Mouse (Mus musculus) CH12.LX (cell line): Measurements from ENCODE around the gene Arhgef12. TPM values are rescaled to one million over a fixed set of nuclear protein-coding genes. Genes with fewer than 3 reads are reported as not detected.

Experiments used
- DNase-seq: peaks from one replicate; pipeline ENCODE4 v3.0.0-alpha.2; 2013; ENCODE audit errors: extremely low read depth
- H3K27ac ChIP-seq: 2 replicates; pipeline ENCODE4 v1.5.1; 2012; ENCODE audit warnings: low read depth, mild to moderate bottlenecking, control low read depth, moderate library complexity; ENCODE audit not compliant: insufficient read depth
- H3K27me3 ChIP-seq: replicated peaks from 2 replicates; pipeline ENCODE3; 2012; ENCODE audit warnings: inconsistent platforms
- H3K36me3 ChIP-seq, 2 experiments: replicated peaks in 1 of 2; 2 replicates each; pipeline versions ENCODE3 to v1.6.1; 2012; ENCODE audit warnings: inconsistent platforms in 1 of 2, low read length in 1 of 2, mild to moderate bottlenecking in 1 of 2, mixed read lengths in 1 of 2, moderate library complexity in 1 of 2; ENCODE audit not compliant: control insufficient read depth in 1 of 2, insufficient read depth in 1 of 2
- H3K4me1 ChIP-seq, 2 experiments: 2 replicates each; pipeline ENCODE4 v1.6.1; 2012; ENCODE audit warnings: inconsistent platforms in 1 of 2, moderate library complexity in 1 of 2; ENCODE audit not compliant: insufficient read depth in 2 of 2, control insufficient read depth in 1 of 2
- H3K4me2 ChIP-seq: 2 replicates; pipeline ENCODE4 v1.6.1; 2012; ENCODE audit warnings: low read depth, mild to moderate bottlenecking, control low read depth; ENCODE audit not compliant: poor library complexity, insufficient read depth, severe bottlenecking
- H3K4me3 ChIP-seq, 3 experiments: fragments of 150-350 bp in 1 of 3; sonication (generic) in 1 of 3; replicated peaks in 1 of 3; 2 replicates each; pipeline versions ENCODE3 to v1.5.1; 2011 to 2012; ENCODE audit warnings: low read depth in 2 of 3, low read length in 2 of 3, mild to moderate bottlenecking in 2 of 3, moderate library complexity in 2 of 3, control low read depth in 1 of 3, improper control_type of control experiment in 1 of 3, inconsistent platforms in 1 of 3, mixed read lengths in 1 of 3; ENCODE audit not compliant: poor library complexity in 1 of 3
- H3K79me2 ChIP-seq: replicated peaks from 2 replicates; pipeline ENCODE4 v1.6.1; 2012; ENCODE audit warnings: mild to moderate bottlenecking, moderate library complexity; ENCODE audit not compliant: control insufficient read depth, poor library complexity, insufficient read depth, severe bottlenecking; ENCODE audit errors: extremely low read depth
- H3K9ac ChIP-seq: 2 replicates; pipeline ENCODE4 v1.6.1; 2012; ENCODE audit warnings: low read depth, mild to moderate bottlenecking, control low read depth, moderate library complexity; ENCODE audit not compliant: insufficient read depth
- H3K9me3 ChIP-seq: replicated peaks from 2 replicates; pipeline ENCODE3; 2012; ENCODE audit warnings: low read length, inconsistent platforms, mixed read lengths
- CHD1 ChIP-seq: IDR thresholded peaks from 2 replicates; pipeline ENCODE4 v1.6.1; 2012; ENCODE audit warnings: low read depth, low read length, improper control_type of control experiment, inconsistent platforms
- EP300 ChIP-seq: IDR thresholded peaks from 2 replicates; pipeline ENCODE4 v1.6.1; 2011; ENCODE audit warnings: low read length, improper control_type of control experiment
- ETS1 ChIP-seq: conservative IDR thresholded peaks from 2 replicates; pipeline ENCODE4 v1.6.1; 2012; ENCODE audit warnings: low read depth, mild to moderate bottlenecking, inconsistent platforms, low read length, improper control_type of control experiment, moderate library complexity
- HCFC1 ChIP-seq: IDR thresholded peaks from 2 replicates; pipeline ENCODE4 v1.6.1; 2012; ENCODE audit warnings: low read depth, mild to moderate bottlenecking, inconsistent platforms, low read length, improper control_type of control experiment
- JUND ChIP-seq: conservative IDR thresholded peaks from 2 replicates; pipeline ENCODE4 v1.6.1; 2011; ENCODE audit warnings: low read depth, low read length, improper control_type of control experiment
- MAFK ChIP-seq: IDR thresholded peaks from 2 replicates; pipeline ENCODE4 v1.6.1; 2011; ENCODE audit warnings: low read length, improper control_type of control experiment; ENCODE audit not compliant: insufficient replicate concordance
- MAX ChIP-seq: IDR thresholded peaks from 2 replicates; pipeline ENCODE4 v1.6.1; 2011; ENCODE audit warnings: low read length, improper control_type of control experiment
- MEF2A ChIP-seq: IDR thresholded peaks from 2 replicates; pipeline ENCODE4 v1.6.1; 2014; ENCODE audit warnings: low read depth, mild to moderate bottlenecking, inconsistent platforms, low read length, improper control_type of control experiment, borderline replicate concordance
- MXI1 ChIP-seq: IDR thresholded peaks from 2 replicates; pipeline ENCODE4 v1.6.1; 2011; ENCODE audit warnings: mild to moderate bottlenecking, low read depth, low read length, improper control_type of control experiment
- MYC ChIP-seq: IDR thresholded peaks from 2 replicates; pipeline ENCODE4 v1.6.1; 2011; ENCODE audit warnings: low read depth, mild to moderate bottlenecking, improper control_type of control experiment, low read length
- NELFE ChIP-seq: IDR thresholded peaks from 2 replicates; pipeline ENCODE4 v1.6.1; 2011; ENCODE audit warnings: low read depth, low read length, improper control_type of control experiment
- POLR2A ChIP-seq: IDR thresholded peaks from 2 replicates; pipeline ENCODE4 v1.6.1; 2011; ENCODE audit warnings: low read depth, mild to moderate bottlenecking, improper control_type of control experiment, low read length
- RAD21 ChIP-seq: IDR thresholded peaks from 2 replicates; pipeline ENCODE4 v1.6.1; 2011; ENCODE audit warnings: low read depth, mild to moderate bottlenecking, low read length, improper control_type of control experiment, moderate library complexity
- SIN3A ChIP-seq: IDR thresholded peaks from 2 replicates; pipeline ENCODE4 v1.6.1; 2012; ENCODE audit warnings: low read length, improper control_type of control experiment, inconsistent platforms
- SMC3 ChIP-seq: IDR thresholded peaks from 2 replicates; pipeline ENCODE4 v1.6.1; 2011; ENCODE audit warnings: low read depth, low read length, improper control_type of control experiment
- USF1 ChIP-seq: IDR thresholded peaks from 2 replicates; pipeline ENCODE4 v1.6.1; 2014; ENCODE audit warnings: low read depth, mild to moderate bottlenecking, inconsistent platforms, low read length, improper control_type of control experiment
- ZC3H11A ChIP-seq: IDR thresholded peaks from 2 replicates; pipeline ENCODE4 v1.6.1; 2012; ENCODE audit warnings: low read depth, mild to moderate bottlenecking, inconsistent platforms, low read length, improper control_type of control experiment
- ZMIZ1 ChIP-seq: IDR thresholded peaks from 2 replicates; pipeline ENCODE4 v1.6.1; 2012; ENCODE audit warnings: low read depth, mild to moderate bottlenecking, inconsistent platforms, low read length, improper control_type of control experiment
- dilution Hi-C: fragments of 300-500 bp; cut with MboI; formaldehyde crosslinking; loops from 2 replicates; pipeline ENCODE4 v1.14.3; 2020; ENCODE audit warnings: low sequenced_read_pairs; ENCODE audit not compliant: extremely low pct_unique_long_range_greater_than_20kb, extremely low pct_ligation_motif_present
- in situ Hi-C: fragments of 300-500 bp; cut with MboI; formaldehyde crosslinking; loops from 3 replicates; pipeline ENCODE4 v1.14.3; 2019; ENCODE audit warnings: low sequenced_read_pairs, low pct_ligation_motif_present, low pct_unique_long_range_greater_than_20kb, mixed read lengths
- polyA plus RNA-seq: library from polyadenylated mRNA; unstranded; fragments of >175 nt; gene quantifications from 2 replicates; pipeline ENCODE4 v1.2.1, GENCODE M21; 2012; ENCODE audit warnings: low read depth; ENCODE audit not compliant: insufficient read length
- total RNA-seq, 2 experiments: library from RNA; depleted of rRNA; stranded (reverse); fragments of 300-350 nt in 1 of 2; fragments of >200 nt in 1 of 2; gene quantifications; 2 replicates each; pipeline ENCODE4 v1.2.3; 2012 to 2014

Arhgef12 gene
- total and polyA plus RNA-seq, 3 experiments: 4.9 to 9.4 (median 8.7) TPM

DNA sequence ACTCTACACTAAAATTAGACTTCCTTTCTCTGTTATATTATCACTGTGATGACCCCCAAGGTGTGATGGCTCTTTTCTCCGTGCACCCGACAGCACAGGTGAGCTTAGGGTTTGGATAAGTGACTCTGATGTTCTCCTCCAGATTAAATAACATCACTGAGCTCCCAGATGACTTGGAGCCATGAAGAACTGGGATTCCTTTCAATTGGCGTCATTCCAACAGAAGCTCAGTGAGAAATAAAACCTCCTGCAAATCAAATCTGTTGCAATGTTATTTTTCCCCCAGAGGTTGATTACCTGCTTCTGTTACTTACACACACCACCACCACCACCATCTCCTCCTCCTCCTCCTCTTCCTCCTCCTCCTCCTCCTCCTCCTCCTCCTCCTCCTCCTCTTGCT, 13.2 kb downstream of the Arhgef12 start:
- Histone ChIP-seq H3K27ac (no peak overlapping the region), H3K79me2 (peaks cover 13% of the 10 kb centered on the region), H3K4me2 (no peak overlapping the region), H3K27me3 (no peaks in the 10 kb centered on the region), H3K36me3 (peaks cover 0 to 21% of the 10 kb centered on the region in 2 experiments), H3K9ac (no peak overlapping the region), H3K4me1 (peaks cover 4 to 49% of the 10 kb centered on the region in 2 experiments; a peak in 3 of 4 replicates), H3K9me3 (peaks cover 7% of the 10 kb centered on the region), H3K4me3 (no peak overlapping the region)
- DNase-seq: no peak
- dilution Hi-C loops: no loop called here
- TF ChIP-seq NELFE: no peak
- no peak for TF ChIP-seq ZMIZ1
- TF ChIP-seq SMC3: no peak
- no peak for TF ChIP-seq MXI1
- no peak for TF ChIP-seq CHD1
- TF ChIP-seq ZC3H11A: no peak
- no peak for TF ChIP-seq POLR2A
- TF ChIP-seq SIN3A: no peak
- no peak for TF ChIP-seq MYC
- no peak for TF ChIP-seq ETS1
- no peak for TF ChIP-seq MAFK
- no peak for TF ChIP-seq MEF2A
- no peak for TF ChIP-seq JUND
- TF ChIP-seq MAX: no peak
- in situ Hi-C loops: no loop called here

DNA sequence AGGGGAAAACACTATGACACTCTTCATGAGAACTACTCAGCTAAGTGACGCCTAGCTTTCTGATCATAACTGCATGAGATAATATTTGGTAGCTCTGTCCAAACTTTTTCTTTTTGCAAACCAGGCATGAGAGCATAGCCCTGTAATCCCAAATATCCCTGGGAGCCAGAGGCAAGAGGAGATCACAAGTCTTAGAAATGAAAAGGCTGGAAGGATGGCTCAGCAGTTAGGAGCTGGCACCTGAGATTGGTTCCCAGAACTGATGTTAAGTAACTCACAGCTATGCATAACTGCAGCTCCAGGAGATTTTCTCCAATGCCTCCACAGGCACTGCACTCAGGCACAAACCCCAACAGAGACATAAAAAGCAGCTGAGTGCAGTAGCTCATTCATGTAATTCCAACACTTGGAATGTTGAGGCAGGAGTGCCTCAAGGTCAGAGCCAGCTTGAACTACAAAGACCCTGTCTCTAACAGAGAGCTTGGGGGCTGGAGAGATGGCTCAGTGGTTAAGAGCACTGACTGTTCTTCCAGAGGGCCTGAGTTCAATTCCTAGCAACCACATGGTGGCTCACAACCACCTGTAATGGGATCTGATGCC, 21.3 kb downstream of the Arhgef12 start:
- peaks cover 7% of the 10 kb centered on the region for H3K79me2 ChIP-seq
- H3K9ac ChIP-seq: no peak overlapping the region
- peaks cover 0 to 27% of the 10 kb centered on the region in 2 experiments; a peak in 2 of 4 replicates for H3K4me1 ChIP-seq
- H3K27me3 ChIP-seq: no peaks in the 10 kb centered on the region
- no peaks in the 10 kb centered on the region for H3K9me3 ChIP-seq
- no peak for DNase-seq
- no peak overlapping the region for H3K4me2 ChIP-seq
- H3K4me3 ChIP-seq: no peak overlapping the region
- peaks cover 0 to 9% of the 10 kb centered on the region in 2 experiments for H3K36me3 ChIP-seq
- in situ Hi-C loops (no loop called here), dilution Hi-C loops (no loop called here)
- H3K27ac ChIP-seq: no peak overlapping the region
- TF ChIP-seq MXI1 (no peak), EP300 (no peak), USF1 (no peak), HCFC1 (no peak), JUND (no peak), RAD21 (no peak), SIN3A (no peak), NELFE (no peak)
